Mouse (Mus musculus) forebrain, embryonic 14.5 days (tissue): ENCODE data around the gene Mycbp. TPM values are rescaled to one million over a fixed set of nuclear protein-coding genes. Genes with fewer than 3 reads are reported as not detected.
"Not testable (repeated sequence)": the region's sequence is repeated elsewhere in the genome, so short reads cannot be mapped to it uniquely, and the experiment has no call there.

Experiments used
- ATAC-seq: fragments of 200-750 bp; cut with Nextera tagmentation; 2 replicates; pipeline ENCODE4 v1.8.0; 2017; ENCODE audit warnings: mild to moderate bottlenecking, moderate library complexity
- DNase-seq: peaks from one replicate; pipeline ENCODE4 v3.0.0-alpha.2; 2015; ENCODE audit warnings: low spot score
- H3K27ac ChIP-seq: fragments of 300-500 bp; sonication (generic); 2 replicates; pipeline ENCODE4 v1.5.1; 2014; ENCODE audit warnings: low read depth, mild to moderate bottlenecking, control low read depth, low read length, moderate library complexity
- H3K27me3 ChIP-seq: fragments of 300-500 bp; sonication (generic); replicated peaks from 2 replicates; pipeline ENCODE4 v1.6.1; 2014; ENCODE audit warnings: low read length, control low read depth, mixed read lengths; ENCODE audit not compliant: control insufficient read depth, insufficient read depth
- H3K36me3 ChIP-seq: fragments of 300-500 bp; sonication (generic); 2 replicates; pipeline ENCODE4 v1.6.1; 2014; ENCODE audit warnings: low read length, control low read depth; ENCODE audit not compliant: control insufficient read depth, insufficient read depth
- H3K4me1 ChIP-seq: fragments of 300-500 bp; sonication (generic); 2 replicates; pipeline ENCODE4 v1.6.1; 2014; ENCODE audit warnings: antibody characterized with exemption, low read length, control low read depth; ENCODE audit not compliant: control insufficient read depth, insufficient read depth
- H3K4me2 ChIP-seq: fragments of 300-500 bp; sonication (generic); 2 replicates; pipeline ENCODE4 v1.6.1; 2014; ENCODE audit warnings: mild to moderate bottlenecking, control low read depth, low read length
- H3K4me3 ChIP-seq: fragments of 300-500 bp; sonication (generic); 2 replicates; pipeline ENCODE4 v1.5.1; 2014; ENCODE audit warnings: low read depth, low read length, control low read depth
- H3K9ac ChIP-seq: fragments of 300-500 bp; sonication (generic); 2 replicates; pipeline ENCODE4 v1.6.1; 2014; ENCODE audit warnings: mild to moderate bottlenecking, low read length, control low read depth, moderate library complexity
- H3K9me3 ChIP-seq: fragments of 300-500 bp; sonication (generic); replicated peaks from 2 replicates; pipeline ENCODE4 v1.6.1; 2016; ENCODE audit warnings: low read length, control low read depth, mixed read lengths; ENCODE audit not compliant: control insufficient read depth
- WGBS: fragments of 180-500 bp; shearing (Covaris S2); extraction: QIAGEN DNeasy Blood & Tissue Kit; methylation state at CpG from one replicate; pipeline ENCODE4 v1.1.7; 2014; 5-methylcytosine and 5-hydroxymethylcytosine counted together
- polyA plus RNA-seq: library from polyadenylated mRNA; unstranded; fragments of >200 nt; fragmentation: Nextera tagmentation; extraction: Ambion mirVana; gene quantifications from 2 replicates; pipeline ENCODE4 v1.2.1, GENCODE M21; 2014

The Mycbp gene
- polyA plus RNA-seq, 1 experiment from 2014 or later, result 42.8 TPM

DNA sequence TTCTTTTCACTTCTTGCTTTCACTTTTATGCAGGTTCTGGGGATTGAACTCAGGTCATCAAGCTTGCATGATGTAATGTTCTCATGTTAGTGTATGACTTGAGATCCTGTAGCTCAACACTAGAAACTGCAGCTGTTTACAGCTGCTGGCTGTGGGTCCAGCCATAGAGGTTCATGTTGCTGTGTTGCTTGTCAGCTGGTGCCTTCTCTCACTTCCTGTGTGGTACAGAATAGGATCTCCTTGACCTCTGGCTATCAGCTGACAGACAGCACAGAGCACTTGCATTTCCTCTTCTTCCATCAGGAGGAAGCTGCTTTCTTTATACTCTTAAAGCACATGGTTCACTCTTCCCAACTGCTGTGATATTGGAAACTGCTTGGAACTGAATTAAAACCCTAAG, 23.3 kb downstream of the Mycbp start:
- ATAC-seq (no peak), DNase-seq (no peak)
- no peak overlapping the region for H3K27ac ChIP-seq
- no peak overlapping the region for H3K9ac ChIP-seq
- no peaks in the 10 kb centered on the region for H3K9me3 ChIP-seq
- H3K27me3 ChIP-seq, result no peaks in the 10 kb centered on the region
- H3K36me3 ChIP-seq, result peaks cover 87% of the 10 kb centered on the region
- no peak overlapping the region for H3K4me2 ChIP-seq
- H3K4me1 ChIP-seq, result no peaks in the 10 kb centered on the region
- no peak overlapping the region for H3K4me3 ChIP-seq

DNA sequence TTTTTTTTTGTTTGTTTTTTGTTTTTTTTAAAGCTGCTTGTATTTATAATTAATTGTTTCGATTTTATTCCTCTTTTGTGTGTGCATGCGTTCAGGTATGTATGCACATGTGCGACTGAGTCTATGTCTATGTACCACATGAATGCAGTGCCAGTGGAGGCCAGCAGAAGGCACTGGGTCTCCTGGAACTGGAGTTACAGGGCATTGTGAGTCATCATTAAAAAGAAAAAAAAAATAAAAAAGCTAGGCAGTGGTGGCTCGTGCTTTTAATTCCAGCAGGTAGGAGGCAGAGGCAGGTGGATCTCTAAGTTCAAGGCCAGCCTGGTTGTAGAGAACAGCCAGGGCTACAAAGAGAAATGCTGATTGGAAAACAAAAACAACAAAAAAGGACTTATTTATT, 25.4 kb downstream of the Mycbp start:
- ATAC-seq (no peak), DNase-seq (no peak)
- H3K9me3 ChIP-seq, result no peaks in the 10 kb centered on the region
- H3K4me1 ChIP-seq, result no peaks in the 10 kb centered on the region
- 91% methylated on average over 4 of the region's 4 CpGs for WGBS
- peaks cover 85% of the 10 kb centered on the region for H3K36me3 ChIP-seq
- H3K9ac ChIP-seq, result no peak overlapping the region
- no peak overlapping the region for H3K4me2 ChIP-seq
- H3K27ac ChIP-seq, result no peak overlapping the region
- H3K27me3 ChIP-seq, result no peaks in the 10 kb centered on the region
- H3K4me3 ChIP-seq, result no peak overlapping the region

DNA sequence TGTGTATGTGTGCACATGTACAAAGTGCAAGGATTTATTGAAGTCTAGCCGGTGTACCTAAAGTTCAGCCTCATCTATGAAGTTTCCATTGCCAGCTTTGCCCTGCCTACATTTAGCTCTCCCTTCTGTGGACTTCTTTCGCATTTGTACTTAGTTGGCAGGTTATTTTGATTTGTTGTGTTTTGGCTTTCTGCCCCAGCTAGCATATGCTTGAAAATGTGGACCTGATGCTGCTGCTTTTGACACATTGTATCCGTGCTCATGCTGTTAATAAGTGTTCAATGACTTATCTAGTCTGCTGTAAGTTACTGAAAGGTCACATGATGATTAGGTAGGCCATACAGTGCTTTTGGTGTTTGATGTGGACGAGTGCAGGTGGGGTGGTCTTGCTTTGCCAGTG, 29.7 kb downstream of the Mycbp start:
- Histone ChIP-seq H3K36me3 (peaks cover 72% of the 10 kb centered on the region), H3K4me2 (no peak overlapping the region), H3K4me1 (no peaks in the 10 kb centered on the region), H3K27ac (no peak overlapping the region), H3K4me3 (no peak overlapping the region), H3K9me3 (no peaks in the 10 kb centered on the region), H3K27me3 (no peaks in the 10 kb centered on the region), H3K9ac (no peak overlapping the region)
- peak; percentile 34 for DNase-seq
- WGBS, result 84% methylated on average over 4 of the region's 4 CpGs
- ATAC-seq, result no peak

DNA sequence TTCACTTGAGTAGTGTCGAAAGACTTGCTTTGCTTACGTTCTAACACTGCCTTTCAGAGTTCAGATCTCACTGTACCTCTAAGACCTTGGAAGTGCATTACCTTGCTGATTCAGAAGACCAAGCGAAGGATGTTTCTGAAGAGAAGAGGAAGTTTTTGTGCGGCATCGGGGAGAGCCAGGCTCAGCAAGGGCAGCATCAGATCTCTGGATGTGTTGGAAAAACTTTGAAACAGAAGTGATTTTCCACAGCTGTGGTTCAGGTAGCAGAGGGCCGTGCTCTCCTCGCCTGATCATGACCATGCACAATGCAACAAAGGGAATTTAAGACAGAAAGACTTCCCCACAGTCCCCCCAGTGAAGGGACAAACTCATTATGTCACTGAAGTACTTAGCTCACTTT, 31.4 kb downstream of the Mycbp start:
- WGBS, result 89% methylated on average over 7 of the region's 7 CpGs
- ATAC-seq, result no peak
- H3K36me3 ChIP-seq, result peaks cover 56% of the 10 kb centered on the region

DNA sequence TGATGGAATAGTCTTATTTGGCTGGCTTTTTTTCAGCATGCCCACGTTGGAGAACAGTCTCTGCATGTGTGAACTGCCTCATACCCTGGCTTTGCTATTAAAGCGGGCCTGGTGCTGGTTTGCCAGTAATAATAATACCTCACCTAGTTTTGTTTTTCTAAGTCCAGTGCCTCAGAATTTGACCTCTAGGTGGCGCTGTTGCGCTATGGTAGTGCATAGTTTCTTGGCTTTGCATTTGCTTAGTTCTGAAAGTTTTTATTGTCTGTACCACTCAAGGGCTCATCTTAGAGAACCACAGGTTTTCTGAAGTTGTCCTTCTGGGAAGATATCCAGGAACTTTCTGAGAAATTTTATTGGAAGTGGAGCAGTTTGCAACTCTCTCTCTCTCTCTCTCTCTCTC, 35.2 kb downstream of the Mycbp start:
- Histone ChIP-seq H3K27me3 (no peaks in the 10 kb centered on the region), H3K4me2 (no peak overlapping the region), H3K9ac (no peak overlapping the region), H3K4me3 (no peak overlapping the region), H3K9me3 (no peaks in the 10 kb centered on the region), H3K36me3 (peaks cover 24% of the 10 kb centered on the region), H3K27ac (no peak overlapping the region), H3K4me1 (no peaks in the 10 kb centered on the region)
- ATAC-seq (no peak), DNase-seq (peak; percentile 88)
- 4% methylated on average over 4 of the region's 4 CpGs for WGBS

More for the DNA sequence above, 31.4 kb downstream of the Mycbp start:
- no peaks in the 10 kb centered on the region for H3K9me3 ChIP-seq
- H3K27me3 ChIP-seq, result no peaks in the 10 kb centered on the region
- no peak overlapping the region for H3K4me2 ChIP-seq
- H3K4me3 ChIP-seq, result no peak overlapping the region
- H3K9ac ChIP-seq, result no peak overlapping the region
- H3K4me1 ChIP-seq, result no peaks in the 10 kb centered on the region
- no peak for DNase-seq
- H3K27ac ChIP-seq, result no peak overlapping the region

DNA sequence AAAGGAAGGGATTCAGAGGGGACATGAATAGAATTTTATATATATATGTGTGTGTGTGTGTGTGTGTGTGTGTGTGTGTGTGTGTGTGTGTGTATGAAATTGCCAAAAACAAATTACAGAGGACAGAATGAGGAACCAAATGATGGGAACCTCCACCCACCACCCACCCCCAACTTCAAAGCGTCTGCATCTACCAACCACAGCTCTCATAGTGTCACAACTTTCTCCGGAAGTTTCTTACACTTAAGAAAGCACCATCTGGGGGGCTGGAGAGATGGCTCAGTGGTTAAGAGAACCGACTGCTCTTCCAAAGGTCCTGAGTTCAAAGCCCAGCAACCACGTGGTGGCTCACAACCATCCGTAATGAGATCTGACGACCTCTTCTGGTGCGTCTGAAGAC, 36.2 kb downstream of the Mycbp start:
- H3K9me3 ChIP-seq, H3K9ac ChIP-seq, H3K27ac ChIP-seq, DNase-seq, H3K4me2 ChIP-seq, H3K27me3 ChIP-seq, H3K4me3 ChIP-seq, ATAC-seq, H3K4me1 ChIP-seq: not testable (repeated sequence)
- 82% methylated on average over 7 of the region's 7 CpGs for WGBS
- H3K36me3 ChIP-seq, result peaks cover 15% of the 10 kb centered on the region

DNA sequence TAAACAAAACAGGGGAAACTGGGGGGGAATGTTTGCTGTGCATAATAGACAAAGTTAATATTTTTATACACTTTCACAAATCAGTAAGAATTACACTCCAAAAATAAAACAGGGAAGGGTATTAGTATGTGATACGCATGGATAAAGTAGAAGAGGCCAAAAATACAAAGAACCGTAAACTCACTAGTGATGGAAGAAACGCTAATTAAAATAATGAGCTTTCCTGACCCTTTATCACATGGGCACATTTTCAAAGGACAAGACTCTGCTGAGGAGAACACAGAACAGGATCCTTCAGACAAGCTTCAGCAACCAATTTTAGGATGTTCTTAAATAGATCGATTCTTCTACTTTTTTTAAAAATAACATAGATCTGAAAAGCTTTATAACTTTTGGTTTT, 42.1 kb downstream of the Mycbp start:
- no peaks in the 10 kb centered on the region for H3K9me3 ChIP-seq
- H3K27me3 ChIP-seq, result no peaks in the 10 kb centered on the region
- WGBS, result 65% methylated on average over 4 of the region's 4 CpGs

DNA sequence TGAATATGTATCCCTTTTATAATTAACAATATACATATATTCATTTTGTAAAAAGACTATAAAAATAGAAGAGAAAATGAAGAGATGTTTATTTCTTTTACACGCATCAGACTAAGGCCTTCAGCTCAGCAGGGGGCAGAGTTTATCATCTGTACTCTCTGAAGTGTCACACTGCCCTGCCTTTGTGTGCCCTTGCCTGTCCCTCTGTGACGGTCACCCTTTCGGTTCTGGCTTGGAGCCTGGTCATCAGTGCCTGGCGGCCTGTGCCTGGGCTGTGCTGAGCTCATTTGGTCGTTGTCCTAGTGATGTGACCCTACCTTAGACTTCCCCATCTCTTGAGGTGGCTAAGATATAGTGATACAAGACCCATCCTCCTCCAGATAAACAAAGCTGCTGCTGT, 42.5 kb downstream of the Mycbp start:
- DNase-seq, result no peak
- H3K9me3 ChIP-seq, result no peaks in the 10 kb centered on the region
- H3K4me3 ChIP-seq, result no peak overlapping the region
- 64% methylated on average over 5 of the region's 5 CpGs for WGBS
- H3K27ac ChIP-seq, result no peak overlapping the region
- H3K36me3 ChIP-seq, result no peaks in the 10 kb centered on the region
- no peaks in the 10 kb centered on the region for H3K27me3 ChIP-seq
- no peak overlapping the region for H3K9ac ChIP-seq
- H3K4me1 ChIP-seq, result no peaks in the 10 kb centered on the region
- no peak for ATAC-seq
- no peak overlapping the region for H3K4me2 ChIP-seq

More for the DNA sequence above, 42.1 kb downstream of the Mycbp start:
- H3K4me2 ChIP-seq, result no peak overlapping the region
- H3K9ac ChIP-seq, result no peak overlapping the region
- ATAC-seq, result no peak
- H3K4me1 ChIP-seq, result no peaks in the 10 kb centered on the region
- no peak overlapping the region for H3K27ac ChIP-seq
- no peak overlapping the region for H3K4me3 ChIP-seq
- H3K36me3 ChIP-seq, result no peaks in the 10 kb centered on the region
- DNase-seq, result no peak

DNA sequence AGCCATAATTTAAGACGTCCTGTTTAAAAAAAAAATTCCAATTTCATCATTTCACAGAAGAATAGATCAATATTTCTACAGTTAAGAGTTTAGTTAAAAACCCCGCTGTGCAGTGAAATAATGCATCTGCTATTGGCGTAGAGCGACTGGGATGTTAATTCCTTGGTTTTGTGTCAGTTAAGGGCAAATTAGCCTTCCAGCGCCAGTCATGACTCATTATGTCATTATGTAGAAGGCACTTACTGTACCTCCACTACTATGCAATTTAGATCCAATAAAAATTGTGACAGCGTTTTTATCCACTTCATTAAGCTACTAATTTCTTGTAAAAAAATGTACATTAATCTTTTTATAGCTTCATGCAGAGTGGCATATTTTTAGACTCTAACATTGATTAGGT, 44.3 kb downstream of the Mycbp start:
- no peak for ATAC-seq

More for the DNA sequence above, 44.3 kb downstream of the Mycbp start:
- Histone ChIP-seq H3K4me3 (no peak overlapping the region), H3K27me3 (no peaks in the 10 kb centered on the region), H3K4me1 (no peaks in the 10 kb centered on the region), H3K9me3 (no peaks in the 10 kb centered on the region), H3K9ac (no peak overlapping the region), H3K36me3 (no peaks in the 10 kb centered on the region), H3K4me2 (no peak overlapping the region), H3K27ac (no peak overlapping the region)
- peak; percentile 54 for DNase-seq
- WGBS, result 56% methylated on average over 6 of the region's 6 CpGs
